8 mouse cellular contexts compared by ENCODE assay signal in genomic region chr10:81450140-81450539, GRCm38 (mm10). TPM values are rescaled to one million over a fixed set of nuclear protein-coding genes. Genes with fewer than 3 reads are reported as not detected.
DNase-seq lines count a peak whose midpoint lies in the region; ATAC-seq and TF ChIP-seq lines count a peak whose summit lies in the region.

No protein-coding gene starts in this region.

- TF ChIP-seq POLR2A in cortical plate, adult 2 months (IDR thresholded peaks at IDR 0.05; ENCODE audit: extremely low read depth, insufficient read depth, low read length) = no peak

- H3K4me3 ChIP-seq in heart, embryonic 11.5 days (ENCODE audit: low read depth, low read length) = no peak overlapping the region
- H3K4me3 ChIP-seq in cortical plate, adult 2 months (ENCODE audit: insufficient read depth, low read length) = no peak overlapping the region
- no peak overlapping the region for H3K4me3 ChIP-seq in intestine, embryonic 16.5 days (ENCODE audit: low read length)
- no peak overlapping the region for H3K4me3 ChIP-seq in limb, embryonic 10.5 days
- H3K4me3 ChIP-seq in midbrain, embryonic 14.5 days (replicated peaks; ENCODE audit: low read depth, low read length) = no peak overlapping the region

- H3K27ac ChIP-seq in heart, embryonic 11.5 days (ENCODE audit: low read depth, low read length) = no peak overlapping the region
- H3K27ac ChIP-seq in cortical plate, adult 2 months (ENCODE audit: insufficient read depth, low read length) = no peak overlapping the region
- no peak overlapping the region for H3K27ac ChIP-seq in intestine, embryonic 16.5 days (ENCODE audit: low read length)
- H3K27ac ChIP-seq in limb, embryonic 10.5 days = no peak overlapping the region
- H3K27ac ChIP-seq in midbrain, embryonic 14.5 days (replicated peaks; ENCODE audit: low read depth, low read length) = no peak overlapping the region

- H3K4me2 ChIP-seq in heart, embryonic 11.5 days = no peak overlapping the region
- no peak overlapping the region for H3K4me2 ChIP-seq in intestine, embryonic 16.5 days (ENCODE audit: low read depth, low read length)
- H3K4me2 ChIP-seq in midbrain, embryonic 14.5 days (ENCODE audit: low read length) = no peak overlapping the region

- H3K4me1 ChIP-seq in heart, embryonic 11.5 days (ENCODE audit: control insufficient read depth, insufficient read depth, low read length) = no peaks in the 10 kb centered on the region
- no peaks in the 10 kb centered on the region for H3K4me1 ChIP-seq in cortical plate, adult 2 months (ENCODE audit: control insufficient read depth, insufficient read depth, low read length)
- H3K4me1 ChIP-seq in intestine, embryonic 16.5 days (ENCODE audit: control insufficient read depth, insufficient read depth, low read length) = 0 out of 2 replicates have a peak, but pooled peaks cover 2% of the 10 kb centered on the region
- peaks cover 8% of the 10 kb centered on the region for H3K4me1 ChIP-seq in limb, embryonic 10.5 days
- no peaks in the 10 kb centered on the region for H3K4me1 ChIP-seq in midbrain, embryonic 14.5 days (ENCODE audit: control insufficient read depth, insufficient read depth, low read length)

- H3K36me3 ChIP-seq in heart, embryonic 11.5 days (ENCODE audit: control insufficient read depth, insufficient read depth, low read length) = no peaks in the 10 kb centered on the region
- no peaks in the 10 kb centered on the region for H3K36me3 ChIP-seq in intestine, embryonic 16.5 days (ENCODE audit: control insufficient read depth, insufficient read depth, low read length)
- no peaks in the 10 kb centered on the region for H3K36me3 ChIP-seq in limb, embryonic 10.5 days
- H3K36me3 ChIP-seq in midbrain, embryonic 14.5 days (ENCODE audit: control insufficient read depth, insufficient read depth, low read length) = no peaks in the 10 kb centered on the region

- no peaks in the 10 kb centered on the region for H3K9me3 ChIP-seq in heart, embryonic 11.5 days (replicated peaks; ENCODE audit: control insufficient read depth, low read length)
- no peaks in the 10 kb centered on the region for H3K9me3 ChIP-seq in intestine, embryonic 16.5 days (ENCODE audit: control insufficient read depth, low read length)
- no peaks in the 10 kb centered on the region for H3K9me3 ChIP-seq in limb, embryonic 10.5 days (replicated peaks)
- no peaks in the 10 kb centered on the region for H3K9me3 ChIP-seq in midbrain, embryonic 14.5 days (ENCODE audit: control insufficient read depth, low read length)

- TF ChIP-seq CTCF in cortical plate, adult 2 months (IDR thresholded peaks at IDR 0.05; ENCODE audit: extremely low read depth, insufficient read depth, low read length) = peak; percentile 100

- WGBS in heart, embryonic 11.5 days (ENCODE audit: insufficient replicate concordance) = 1% methylated on average over 7 of the region's 7 CpGs
- 1% methylated on average over 7 of the region's 7 CpGs for WGBS in intestine, embryonic 16.5 days
- 1% methylated on average over 7 of the region's 7 CpGs for WGBS in limb, embryonic 10.5 days
- 1% methylated on average over 7 of the region's 7 CpGs for WGBS in midbrain, embryonic 14.5 days

- peaks cover 53% of the 10 kb centered on the region for H3K27me3 ChIP-seq in heart, embryonic 11.5 days (ENCODE audit: control insufficient read depth, insufficient read depth, low read length)
- H3K27me3 ChIP-seq in intestine, embryonic 16.5 days (replicated peaks; ENCODE audit: control insufficient read depth, insufficient read depth, low read length) = peaks cover 49% of the 10 kb centered on the region
- H3K27me3 ChIP-seq in limb, embryonic 10.5 days (ENCODE audit: low read depth, poor library complexity, severe bottlenecking) = peaks cover 50% of the 10 kb centered on the region
- H3K27me3 ChIP-seq in midbrain, embryonic 14.5 days (ENCODE audit: control insufficient read depth, insufficient read depth, low read length) = peaks cover 43% of the 10 kb centered on the region

- peak; percentile 96 for DNase-seq in heart, adult 11 months
- peak; percentile 66 for DNase-seq in gastrocnemius, postnatal 25 days
- peak; percentile 90 for DNase-seq in limb, embryonic 10.5 days (ENCODE audit: low spot score)
- peak; percentile 95 for DNase-seq in midbrain, embryonic 14.5 days
- DNase-seq in spleen, postnatal 10 days (ENCODE audit: low spot score in 2 of 2) = peak; percentile 78 to 85

- no peak overlapping the region for H3K9ac ChIP-seq in heart, embryonic 11.5 days (ENCODE audit: low read depth, low read length)
- no peak overlapping the region for H3K9ac ChIP-seq in intestine, embryonic 16.5 days (ENCODE audit: low read depth, low read length)
- H3K9ac ChIP-seq in midbrain, embryonic 14.5 days (replicated peaks; ENCODE audit: low read length) = no peak overlapping the region

- no peak; the same call in 1 of the 2 replicates for ATAC-seq in heart, embryonic 11.5 days (replicated peaks; ENCODE audit: insufficient number of reproducible peaks, low FRiP score, low TSS enrichment)
- ATAC-seq in intestine, embryonic 16.5 days = peak; percentile 85
- no peak for ATAC-seq in midbrain, embryonic 14.5 days (ENCODE audit: low FRiP score, low TSS enrichment)

RNA-seq across cellular contexts. Expression of gene Nfic, which starts 5.3 kb away (rescaled TPM):
- polyA plus RNA-seq in heart, embryonic 11.5 days (2014; fragmentation: Nextera tagmentation; extraction: Ambion mirVana) = 28.1 and 29.8 TPM in 2 replicates
- 52.2 and 54.5 TPM in 2 replicates for polyA plus RNA-seq in cortical plate, adult 2 months (2012; rRNA removed)
- total RNA-seq in gastrocnemius, postnatal 25 days (2021) = 100 to 1,000 TPM; 215 to 268 TPM
- 49.8 and 55.8 TPM in 2 replicates for polyA plus RNA-seq in intestine, embryonic 16.5 days (2015; fragmentation: Nextera tagmentation; extraction: Ambion mirVana)
- polyA plus RNA-seq in limb, embryonic 10.5 days (2016; fragmentation: Nextera tagmentation; extraction: Ambion mirVana) = 9.3 and 19.8 TPM in 2 replicates
- polyA plus RNA-seq in midbrain, embryonic 14.5 days (2014; fragmentation: Nextera tagmentation; extraction: Ambion mirVana) = 11.2 and 13.7 TPM in 2 replicates

RNA-seq across cellular contexts. Expression of gene Celf5, which starts 32.4 kb away (rescaled TPM):
- 0.19 and 0.31 TPM in 2 replicates for polyA plus RNA-seq in heart, embryonic 11.5 days (2014; fragmentation: Nextera tagmentation; extraction: Ambion mirVana)
- 307 and 309 TPM in 2 replicates for polyA plus RNA-seq in cortical plate, adult 2 months (2012; rRNA removed)
- total RNA-seq in gastrocnemius, postnatal 25 days (2021) = under 1 TPM in 1 of 2 experiments, not detected in 1; 0.24 TPM
- polyA plus RNA-seq in intestine, embryonic 16.5 days (2015; fragmentation: Nextera tagmentation; extraction: Ambion mirVana) = 1.4 and 1.5 TPM in 2 replicates
- 0.24 and 0.48 TPM in 2 replicates for polyA plus RNA-seq in limb, embryonic 10.5 days (2016; fragmentation: Nextera tagmentation; extraction: Ambion mirVana)
- polyA plus RNA-seq in midbrain, embryonic 14.5 days (2014; fragmentation: Nextera tagmentation; extraction: Ambion mirVana) = 61.3 and 117 TPM in 2 replicates

RNA-seq across cellular contexts. Expression of gene Ncln, which starts 46.1 kb away (rescaled TPM):
- 40.9 and 49.0 TPM in 2 replicates for polyA plus RNA-seq in heart, embryonic 11.5 days (2014; fragmentation: Nextera tagmentation; extraction: Ambion mirVana)
- polyA plus RNA-seq in cortical plate, adult 2 months (2012; rRNA removed) = 124 and 129 TPM in 2 replicates
- total RNA-seq in gastrocnemius, postnatal 25 days (2021) = 10 to 100 TPM; 34.2 to 47.8 TPM
- 126 and 137 TPM in 2 replicates for polyA plus RNA-seq in intestine, embryonic 16.5 days (2015; fragmentation: Nextera tagmentation; extraction: Ambion mirVana)
- 100 and 102 TPM in 2 replicates for polyA plus RNA-seq in limb, embryonic 10.5 days (2016; fragmentation: Nextera tagmentation; extraction: Ambion mirVana)
- polyA plus RNA-seq in midbrain, embryonic 14.5 days (2014; fragmentation: Nextera tagmentation; extraction: Ambion mirVana) = 51.6 and 51.8 TPM in 2 replicates

RNA-seq across cellular contexts. Expression of gene S1pr4, which starts 49.8 kb away (rescaled TPM):
- polyA plus RNA-seq in heart, embryonic 11.5 days (2014; fragmentation: Nextera tagmentation; extraction: Ambion mirVana) = 0.56 and 0.79 TPM in 2 replicates
- 0.87 and 1.1 TPM in 2 replicates for polyA plus RNA-seq in cortical plate, adult 2 months (2012; rRNA removed)
- total RNA-seq in gastrocnemius, postnatal 25 days (2021) = under 1 TPM; 0.99 to 1.00 TPM
- polyA plus RNA-seq in intestine, embryonic 16.5 days (2015; fragmentation: Nextera tagmentation; extraction: Ambion mirVana) = 0.86 and 0.99 TPM in 2 replicates
- polyA plus RNA-seq in limb, embryonic 10.5 days (2016; fragmentation: Nextera tagmentation; extraction: Ambion mirVana) = 0.34 and 0.39 TPM in 2 replicates
- polyA plus RNA-seq in midbrain, embryonic 14.5 days (2014; fragmentation: Nextera tagmentation; extraction: Ambion mirVana) = 0.34 and 0.47 TPM in 2 replicates

RNA-seq across cellular contexts. Expression of gene Smim24, which starts 57.3 kb away (rescaled TPM):
- polyA plus RNA-seq in heart, embryonic 11.5 days (2014; fragmentation: Nextera tagmentation; extraction: Ambion mirVana) = 4.2 and 5.8 TPM in 2 replicates
- polyA plus RNA-seq in cortical plate, adult 2 months (2012; rRNA removed) = 2.5 and 3.0 TPM in 2 replicates
- total RNA-seq in gastrocnemius, postnatal 25 days (2021) = under 1 TPM in 1 of 2 experiments, not detected in 1; 0.67 TPM
- 426 and 504 TPM in 2 replicates for polyA plus RNA-seq in intestine, embryonic 16.5 days (2015; fragmentation: Nextera tagmentation; extraction: Ambion mirVana)
- 1.9 and 2.9 TPM in 2 replicates for polyA plus RNA-seq in limb, embryonic 10.5 days (2016; fragmentation: Nextera tagmentation; extraction: Ambion mirVana)
- 1.0 and 1.2 TPM in 2 replicates for polyA plus RNA-seq in midbrain, embryonic 14.5 days (2014; fragmentation: Nextera tagmentation; extraction: Ambion mirVana)

Comparison
In these comparisons a context has a peak if more than half of its experiments do, and no peak if none do; other contexts are left out.
1. RNA of gene Celf5, which starts 32.4 kb away (polyA plus RNA-seq): 307 to 309 TPM in cortical plate, adult 2 months and 61.3 to 117 TPM in midbrain, embryonic 14.5 days; 1.4 to 1.5 TPM in intestine, embryonic 16.5 days, 0.24 to 0.48 TPM in limb, embryonic 10.5 days and 0.19 to 0.31 TPM in heart, embryonic 11.5 days; every median in the first group is over 10 times any median in the second.
2. Peak in every context shown above with its lines, with median percentiles within 50 percentile points of each other: DNase-seq.